Mouse (Mus musculus) kidney, embryonic 14.5 days (tissue): ENCODE data around the gene Vstm2b. TPM values are rescaled to one million over a fixed set of nuclear protein-coding genes. Genes with fewer than 3 reads are reported as not detected.

ENCODE experiments used
- ATAC-seq: fragments of 200-750 bp; cut with Nextera tagmentation; 2 replicates; pipeline ENCODE4 v1.8.0; 2017; ENCODE audit warnings: moderate number of reproducible peaks, mild to moderate bottlenecking, moderate TSS enrichment, moderate library complexity; ENCODE audit not compliant: low FRiP score, low TSS enrichment
- H3K27ac ChIP-seq: fragments of 300-500 bp; sonication (generic); 2 replicates; pipeline ENCODE4 v1.5.1; 2014; ENCODE audit warnings: low read depth, mild to moderate bottlenecking, low read length, moderate library complexity, mixed read lengths
- H3K27me3 ChIP-seq: fragments of 300-500 bp; sonication (generic); 2 replicates; pipeline ENCODE4 v1.6.1; 2014; ENCODE audit warnings: mild to moderate bottlenecking, low read length; ENCODE audit not compliant: control insufficient read depth, insufficient read depth
- H3K36me3 ChIP-seq: fragments of 300-500 bp; sonication (generic); 2 replicates; pipeline ENCODE4 v1.6.1; 2014; ENCODE audit warnings: low read length, mixed read lengths; ENCODE audit not compliant: control insufficient read depth, insufficient read depth
- H3K4me1 ChIP-seq: fragments of 300-500 bp; sonication (generic); 2 replicates; pipeline ENCODE4 v1.6.1; 2014; ENCODE audit warnings: low read length, mixed read lengths; ENCODE audit not compliant: control insufficient read depth, insufficient read depth
- H3K4me2 ChIP-seq: fragments of 300-500 bp; sonication (generic); replicated peaks from 2 replicates; pipeline ENCODE4 v1.6.1; 2014; ENCODE audit warnings: low read depth, mild to moderate bottlenecking, low read length
- H3K4me3 ChIP-seq: fragments of 300-500 bp; sonication (generic); 2 replicates; pipeline ENCODE4 v1.5.1; 2014; ENCODE audit warnings: mild to moderate bottlenecking, low read length
- H3K9ac ChIP-seq: fragments of 300-500 bp; sonication (generic); 2 replicates; pipeline ENCODE4 v1.6.1; 2014; ENCODE audit warnings: low read depth, mild to moderate bottlenecking, low read length, moderate library complexity
- H3K9me3 ChIP-seq: fragments of 300-500 bp; sonication (generic); 2 replicates; pipeline ENCODE4 v1.6.1; 2016; ENCODE audit warnings: low read length; ENCODE audit not compliant: control insufficient read depth
- WGBS: fragments of 180-500 bp; shearing (Covaris S2); extraction: QIAGEN DNeasy Blood & Tissue Kit; methylation state at CpG from one replicate; pipeline ENCODE4 v1.1.7; 2014; 5-methylcytosine and 5-hydroxymethylcytosine counted together
- polyA plus RNA-seq: library from polyadenylated mRNA; unstranded; fragments of >200 nt; fragmentation: Nextera tagmentation; extraction: Ambion mirVana; gene quantifications from 2 replicates; pipeline ENCODE4 v1.2.1, GENCODE M21; 2014

The Vstm2b gene
- polyA plus RNA-seq, result 8.9 and 10.1 TPM in 2 replicates

- H3K4me2 ChIP-seq, result peak within 1 kb of the TSS; percentile 96
- no peaks in the 10 kb centered on the region for H3K9me3 ChIP-seq
- peak; percentile 7; the same call in 1 of the 2 replicates for ATAC-seq
- H3K27ac ChIP-seq, result no peak within 1 kb of the TSS
- WGBS, result 1% methylated on average over 27 of the region's 35 CpGs
- peak within 1 kb of the TSS; percentile 57 for H3K4me3 ChIP-seq
- peak within 1 kb of the TSS; percentile 59 for H3K9ac ChIP-seq
- 0 out of 2 replicates have a peak, but pooled peaks cover 6% of the 10 kb centered on the region for H3K4me1 ChIP-seq
- H3K36me3 ChIP-seq, result no peaks in the 10 kb centered on the region
- H3K27me3 ChIP-seq, result peaks cover 60% of the 10 kb centered on the region
Observed at GRCm38 (mm10) chr7:40898096-40898710, at the start of gene Vstm2b. TSS of gene Vstm2b (plus strand) at chr7:40898328.

GRCm38 (mm10) chr7:40856088-40856625 is 42.0 kb upstream of the Vstm2b start:
- Histone ChIP-seq H3K27me3 (no peaks in the 10 kb centered on the region), H3K27ac (no peak overlapping the region), H3K9ac (no peak overlapping the region), H3K4me2 (no peak overlapping the region), H3K4me3 (no peak overlapping the region), H3K36me3 (no peaks in the 10 kb centered on the region), H3K9me3 (no peaks in the 10 kb centered on the region), H3K4me1 (no peaks in the 10 kb centered on the region)
- ATAC-seq, result no peak
- WGBS, result 85% methylated on average over 7 of the region's 7 CpGs

GRCm38 (mm10) chr7:40873380-40873990 is 24.6 kb upstream of the Vstm2b start:
- no peak overlapping the region for H3K9ac ChIP-seq
- H3K36me3 ChIP-seq, result no peaks in the 10 kb centered on the region
- H3K27ac ChIP-seq, result no peak overlapping the region
- no peak for ATAC-seq
- H3K27me3 ChIP-seq, result no peaks in the 10 kb centered on the region
- H3K4me3 ChIP-seq, result no peak overlapping the region
- H3K4me1 ChIP-seq, result no peaks in the 10 kb centered on the region
- WGBS, result 63% methylated on average over 7 of the region's 7 CpGs
- H3K9me3 ChIP-seq, result no peaks in the 10 kb centered on the region
- H3K4me2 ChIP-seq, result no peak overlapping the region

GRCm38 (mm10) chr7:40884855-40885489 is 13.2 kb upstream of the Vstm2b start:
- no peaks in the 10 kb centered on the region for H3K4me1 ChIP-seq
- no peak overlapping the region for H3K4me3 ChIP-seq
- no peak for ATAC-seq
- H3K27me3 ChIP-seq, result no peaks in the 10 kb centered on the region
- no peak overlapping the region for H3K27ac ChIP-seq
- H3K36me3 ChIP-seq, result no peaks in the 10 kb centered on the region
- H3K4me2 ChIP-seq, result no peak overlapping the region
- no peak overlapping the region for H3K9ac ChIP-seq
- no peaks in the 10 kb centered on the region for H3K9me3 ChIP-seq
- 66% methylated on average over 8 of the region's 8 CpGs for WGBS

- no peak for ATAC-seq
- Histone ChIP-seq H3K4me1 (no peaks in the 10 kb centered on the region), H3K4me3 (no peak overlapping the region), H3K9me3 (no peaks in the 10 kb centered on the region), H3K27me3 (no peaks in the 10 kb centered on the region), H3K4me2 (no peak overlapping the region), H3K27ac (no peak overlapping the region), H3K9ac (no peak overlapping the region), H3K36me3 (no peaks in the 10 kb centered on the region)
- 84% methylated on average over 3 of the region's 3 CpGs for WGBS
Observed at GRCm38 (mm10) chr7:40888358-40888757, 9.8 kb upstream of the Vstm2b start.

- no peak overlapping the region for H3K27ac ChIP-seq
- H3K4me2 ChIP-seq, result no peak overlapping the region
- 0 out of 2 replicates have a peak, but pooled peaks cover 6% of the 10 kb centered on the region for H3K4me1 ChIP-seq
- no peaks in the 10 kb centered on the region for H3K9me3 ChIP-seq
- H3K9ac ChIP-seq, result no peak overlapping the region
- ATAC-seq, result no peak
- 55% methylated on average over 4 of the region's 4 CpGs for WGBS
- no peaks in the 10 kb centered on the region for H3K36me3 ChIP-seq
- H3K4me3 ChIP-seq, result no peak overlapping the region
- peaks cover 47% of the 10 kb centered on the region for H3K27me3 ChIP-seq
Observed at GRCm38 (mm10) chr7:40896964-40897363, 1.2 kb upstream of the Vstm2b start.

- H3K9ac ChIP-seq, result peak overlapping the region; percentile 59
- H3K27ac ChIP-seq, result no peak overlapping the region
- peak overlapping the region; percentile 96 for H3K4me2 ChIP-seq
- H3K4me3 ChIP-seq, result peak overlapping the region; percentile 57
- under 1% methylated on average over 54 of the region's 70 CpGs for WGBS
- no peaks in the 10 kb centered on the region for H3K9me3 ChIP-seq
- 0 out of 2 replicates have a peak, but pooled peaks cover 6% of the 10 kb centered on the region for H3K4me1 ChIP-seq
- H3K36me3 ChIP-seq, result no peaks in the 10 kb centered on the region
- peaks cover 66% of the 10 kb centered on the region for H3K27me3 ChIP-seq
- peak; percentile 53 for ATAC-seq
Observed at GRCm38 (mm10) chr7:40898711-40899375, 715 bp downstream of the Vstm2b start.

- peak overlapping the region; percentile 96 for H3K4me2 ChIP-seq
- WGBS, result under 1% methylated on average over 60 of the region's 61 CpGs
- no peak overlapping the region for H3K27ac ChIP-seq
- H3K9me3 ChIP-seq, result no peaks in the 10 kb centered on the region
- peak overlapping the region; percentile 59 for H3K9ac ChIP-seq
- 0 out of 2 replicates have a peak, but pooled peaks cover 6% of the 10 kb centered on the region for H3K4me1 ChIP-seq
- peak; percentile 51 for ATAC-seq
- no peaks in the 10 kb centered on the region for H3K36me3 ChIP-seq
- H3K27me3 ChIP-seq, result peaks cover 66% of the 10 kb centered on the region
- peak overlapping the region; percentile 57 for H3K4me3 ChIP-seq
Observed at GRCm38 (mm10) chr7:40899376-40900265, 1.5 kb downstream of the Vstm2b start.
